Mouse (Mus musculus): ENCODE results near the gene Mn1.

GRCm38 (mm10) chr5:111443636-111444035 lies 26.5 kb downstream of the Mn1 start:
- no peak for TF ChIP-seq POLR2A (IDR thresholded peaks at IDR 0.05; ENCODE audit: extremely low read depth, insufficient read depth, low read length)
- no peak for TF ChIP-seq CTCF (IDR thresholded peaks at IDR 0.05; ENCODE audit: low read depth, low read length)
